Comparison of ENCODE assay signal across 8 mouse cellular contexts in the genomic region with DNA sequence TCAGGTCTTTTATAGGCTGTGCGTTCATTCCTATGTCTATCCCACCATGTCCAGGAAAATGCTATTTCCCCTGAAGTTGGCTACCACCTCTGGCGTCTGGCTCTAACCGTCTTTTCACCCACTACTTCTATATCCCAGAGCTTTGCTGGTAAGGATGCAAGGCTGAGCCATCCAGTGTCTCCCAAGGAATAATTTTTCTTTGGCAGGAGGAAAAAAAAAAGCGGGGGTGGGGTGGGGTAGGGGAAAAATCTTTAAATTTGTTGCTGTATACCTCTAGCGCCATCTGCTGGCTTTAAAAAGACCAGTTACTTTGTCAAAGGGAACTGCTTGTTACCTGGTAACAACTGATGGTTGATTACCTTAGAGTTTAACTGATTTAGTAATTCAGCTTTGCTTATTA. TPM values are rescaled to one million over a fixed set of nuclear protein-coding genes. Genes with fewer than 3 reads are reported as not detected.
DNase-seq lines count a peak whose midpoint lies in the region; ATAC-seq lines count a peak whose summit lies in the region.

No protein-coding gene starts in this region.

- no peaks in the 10 kb centered on the region for H3K27me3 ChIP-seq in forebrain, embryonic 16.5 days (replicated peaks; ENCODE audit: control insufficient read depth, insufficient read depth, low read length)
- H3K27me3 ChIP-seq in forebrain, embryonic 12.5 days = 0 out of 2 replicates have a peak, but pooled peaks cover 3% of the 10 kb centered on the region

- ATAC-seq in forebrain, embryonic 16.5 days = no peak
- ATAC-seq in forebrain, embryonic 12.5 days (ENCODE audit: low FRiP score) = no peak

- peaks cover 11% of the 10 kb centered on the region; the same call in 1 of the 2 replicates for H3K36me3 ChIP-seq in forebrain, embryonic 16.5 days (ENCODE audit: control insufficient read depth, insufficient read depth)
- peaks cover 48% of the 10 kb centered on the region for H3K36me3 ChIP-seq in forebrain, embryonic 12.5 days (replicated peaks)

- no peak overlapping the region for H3K4me2 ChIP-seq in forebrain, embryonic 16.5 days (ENCODE audit: low read length)
- H3K4me2 ChIP-seq in forebrain, embryonic 12.5 days = no peak overlapping the region

- 32% methylated on average over 5 of the region's 5 CpGs for WGBS in forebrain, embryonic 16.5 days
- WGBS in forebrain, embryonic 12.5 days = 51% methylated on average over 5 of the region's 5 CpGs

- H3K9me3 ChIP-seq in forebrain, embryonic 16.5 days (ENCODE audit: control insufficient read depth, low read length) = no peaks in the 10 kb centered on the region
- no peaks in the 10 kb centered on the region for H3K9me3 ChIP-seq in forebrain, embryonic 12.5 days

- no peak overlapping the region for H3K9ac ChIP-seq in forebrain, embryonic 16.5 days (replicated peaks; ENCODE audit: low read depth, low read length)
- no peak overlapping the region for H3K9ac ChIP-seq in forebrain, embryonic 12.5 days

- intact Hi-C loops in left cerebral cortex, postnatal 25 days (cut with DNase I) = loop anchor here (1.0 to 5.0 kb wide), 3 partner anchors 75 to 291 kb away; no protein-coding TSS in a partner anchor
- intact Hi-C loops in left cerebral cortex, postnatal 4 days (cut with DNase I) = loop anchor here (5.0 kb wide), 2 partner anchors 76 to 136 kb away; no protein-coding TSS in a partner anchor

- DNase-seq in left cerebral cortex, postnatal 25 days (ENCODE audit: low spot score in 2 of 2) = peak; percentile 64 to 80
- no peak for DNase-seq in left cerebral cortex, postnatal 4 days
- DNase-seq in MN1 (ENCODE audit: low spot score) = peak; percentile 71
- DNase-seq in frontal cortex, postnatal 36 days (ENCODE audit: low spot score in 2 of 2) = peak; percentile 28 to 68
- DNase-seq in thymus, postnatal 14 days = peak; percentile 65
- no peak for DNase-seq in spleen, postnatal 36 days (ENCODE audit: low spot score in 2 of 2)

- H3K4me3 ChIP-seq in forebrain, embryonic 16.5 days (replicated peaks; ENCODE audit: low read length) = no peak overlapping the region
- no peak overlapping the region for H3K4me3 ChIP-seq in forebrain, embryonic 12.5 days (replicated peaks)

- H3K27ac ChIP-seq in forebrain, embryonic 16.5 days (ENCODE audit: low read length) = peak overlapping the region; percentile 15; the same call in 1 of the 2 replicates
- no peak overlapping the region for H3K27ac ChIP-seq in forebrain, embryonic 12.5 days

- H3K4me1 ChIP-seq in forebrain, embryonic 16.5 days (replicated peaks; ENCODE audit: control insufficient read depth, insufficient read depth, low read length) = peaks cover 37% of the 10 kb centered on the region
- H3K4me1 ChIP-seq in forebrain, embryonic 12.5 days = peaks cover 24% of the 10 kb centered on the region

RNA-seq across cellular contexts. Expression of a gene that starts 17.4 kb away (rescaled TPM):
- polyA plus RNA-seq in forebrain, embryonic 16.5 days (2015; fragmentation: Nextera tagmentation; extraction: Ambion mirVana) = 5.9 TPM in 2 replicates
- 6.8 and 8.8 TPM in 2 replicates for polyA plus RNA-seq in forebrain, embryonic 12.5 days (2016; fragmentation: Nextera tagmentation; extraction: Ambion mirVana)
- total RNA-seq in left cerebral cortex, postnatal 25 days (2021) = 1 to 10 TPM; 2.8 to 3.8 TPM
- 1 to 10 TPM; 4.9 to 5.4 TPM for total RNA-seq in left cerebral cortex, postnatal 4 days (2021)

Comparison
In these comparisons a context has a peak if more than half of its experiments do, and no peak if none do; other contexts are left out.
1. DNase-seq: peak in left cerebral cortex, postnatal 25 days (2 of 2), MN1 (single experiment), frontal cortex, postnatal 36 days (2 of 2) and thymus, postnatal 14 days (single experiment); none in left cerebral cortex, postnatal 4 days (single experiment) and spleen, postnatal 36 days (0 of 2).